Mouse (Mus musculus): ENCODE results near the gene Adh6a. TPM values are rescaled to one million over a fixed set of nuclear protein-coding genes. Genes with fewer than 3 reads are reported as not detected.
"Not testable (repeated sequence)": the region's sequence is repeated elsewhere in the genome, so short reads cannot be mapped to it uniquely, and the experiment has no call there.

Adh6a gene
- total RNA-seq, 2 experiments from 2014 or later, result not detected

DNA sequence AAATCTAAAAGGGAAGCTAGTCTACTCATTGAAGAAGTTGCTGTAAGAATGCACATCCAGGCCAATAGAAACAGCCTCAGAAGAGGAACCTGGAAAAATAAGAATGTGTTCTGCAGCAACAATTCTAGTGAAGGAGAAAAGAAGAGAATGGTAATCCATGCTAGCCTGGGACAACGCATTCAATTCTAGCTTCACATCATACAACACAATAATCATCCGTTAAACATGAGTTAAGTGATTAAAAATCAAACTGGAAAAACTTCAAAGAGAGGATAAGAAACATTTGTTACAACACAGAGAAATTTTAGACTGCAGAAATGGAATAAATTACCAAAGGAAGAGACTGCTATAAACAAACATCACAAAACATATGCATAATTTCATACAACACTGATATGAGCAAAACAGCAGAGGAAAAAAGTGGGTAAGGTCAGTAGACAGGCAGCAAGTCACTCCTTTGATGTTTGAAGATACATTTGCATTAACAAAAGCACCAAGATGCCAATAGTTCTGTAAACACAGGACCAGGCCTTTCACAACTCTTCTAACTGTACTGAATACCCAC, 3.9 kb downstream of the Adh6a start:
- ATAC-seq (replicated peaks; ENCODE audit: poor library complexity, severe bottlenecking), result no peak

DNA sequence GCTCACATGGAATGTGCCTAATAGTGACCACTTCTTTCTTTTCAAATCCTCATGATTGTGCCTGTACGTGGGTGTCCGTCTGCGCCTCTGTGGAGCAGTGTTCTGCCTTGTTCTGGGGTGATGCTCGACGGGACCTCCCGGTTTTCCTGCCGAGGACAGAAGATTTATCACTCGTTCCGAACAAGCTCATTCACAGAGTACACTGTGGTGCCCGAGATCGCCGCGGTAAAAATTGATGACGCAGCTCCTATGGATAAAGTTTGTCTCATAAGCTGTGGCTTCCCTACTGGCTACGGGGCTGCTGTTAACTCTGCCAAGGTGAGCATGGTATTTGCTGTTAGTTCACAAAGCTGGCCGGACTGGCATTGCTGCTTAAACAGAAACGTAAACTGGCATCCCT, 11.9 kb downstream of the Adh6a start:
- no peak for ATAC-seq (replicated peaks; ENCODE audit: poor library complexity, severe bottlenecking)

DNA sequence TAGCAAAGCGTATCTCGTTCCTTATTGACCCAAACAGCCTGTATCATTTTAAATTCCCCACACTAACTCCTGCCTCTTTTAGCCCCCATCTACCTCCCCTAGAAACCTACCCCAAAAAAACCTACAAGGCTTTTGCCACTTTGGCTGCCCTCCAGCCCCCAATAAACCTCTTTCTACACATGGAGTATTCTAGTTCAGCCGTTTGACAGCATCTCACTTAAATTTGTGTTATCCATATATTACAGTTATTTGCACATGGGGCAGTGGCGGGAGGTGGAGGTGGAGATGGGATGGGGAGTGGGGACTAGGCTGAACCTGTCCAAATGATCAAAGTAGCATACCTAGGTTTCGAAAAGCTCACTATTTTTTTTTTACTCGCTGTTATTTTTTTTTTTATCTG, 12.4 kb downstream of the Adh6a start:
- ATAC-seq (replicated peaks; ENCODE audit: poor library complexity, severe bottlenecking), result no peak

DNA sequence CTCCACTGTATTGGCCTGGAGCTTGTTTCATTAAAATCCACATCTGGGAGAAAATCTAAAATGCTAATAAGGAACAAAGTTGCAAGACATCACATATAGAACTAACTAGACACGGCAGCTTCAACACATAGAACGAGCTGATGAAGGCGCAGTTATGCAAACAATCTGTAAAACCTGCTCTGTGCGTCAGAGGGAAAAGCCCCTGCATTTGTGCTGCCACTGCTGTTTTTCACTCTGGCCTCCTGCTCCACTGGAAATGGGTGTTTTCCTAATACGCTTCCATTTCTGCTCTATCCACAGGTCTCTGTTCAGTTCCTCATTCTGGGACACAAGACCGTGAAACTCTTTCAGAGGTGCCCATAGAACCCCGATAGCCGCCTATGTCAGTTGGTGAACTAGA, 20.8 kb downstream of the Adh6a start:
- ATAC-seq (replicated peaks; ENCODE audit: poor library complexity, severe bottlenecking), result no peak

DNA sequence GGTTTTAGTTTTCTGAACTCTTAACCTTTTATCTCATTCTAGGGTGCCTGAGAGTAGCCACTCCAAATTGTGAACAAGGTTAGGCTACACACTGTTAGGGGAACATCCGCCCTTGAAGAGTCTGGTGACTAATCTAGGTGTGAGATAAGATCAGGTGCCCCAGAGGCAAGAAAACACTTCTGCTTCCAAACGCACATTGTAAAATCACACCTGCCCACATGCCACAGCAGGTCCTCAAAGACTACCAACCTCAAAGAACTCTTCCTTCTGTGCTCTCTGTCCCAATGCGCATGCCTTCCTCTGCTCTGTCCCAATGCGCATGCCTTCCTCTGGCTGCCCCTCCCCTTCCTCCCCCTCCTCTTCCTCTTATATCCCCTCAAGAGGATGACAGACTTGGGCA, 21.2 kb downstream of the Adh6a start:
- ATAC-seq (replicated peaks; ENCODE audit: poor library complexity, severe bottlenecking), result peak; percentile 35; the same call in 1 of the 2 replicates

DNA sequence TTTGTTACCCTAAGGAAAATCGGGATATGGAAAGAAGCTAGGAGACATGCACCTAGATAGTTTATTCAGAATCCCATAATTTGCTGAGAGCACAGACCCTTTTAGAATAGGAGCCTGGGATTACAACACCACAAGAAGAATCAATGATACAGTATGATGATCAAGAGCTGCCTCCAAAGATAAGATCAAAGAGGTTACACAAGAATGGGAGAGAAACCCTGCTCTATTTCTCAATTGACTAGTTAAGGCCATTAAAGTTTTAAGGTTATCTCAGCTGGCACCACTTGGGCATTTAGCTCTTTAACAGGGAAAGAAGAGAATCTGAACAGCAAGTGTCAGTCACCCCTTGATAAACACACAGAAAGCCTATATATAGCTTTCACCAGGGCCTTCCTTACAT, 22.5 kb downstream of the Adh6a start:
- ATAC-seq (replicated peaks; ENCODE audit: poor library complexity, severe bottlenecking), result no peak

DNA sequence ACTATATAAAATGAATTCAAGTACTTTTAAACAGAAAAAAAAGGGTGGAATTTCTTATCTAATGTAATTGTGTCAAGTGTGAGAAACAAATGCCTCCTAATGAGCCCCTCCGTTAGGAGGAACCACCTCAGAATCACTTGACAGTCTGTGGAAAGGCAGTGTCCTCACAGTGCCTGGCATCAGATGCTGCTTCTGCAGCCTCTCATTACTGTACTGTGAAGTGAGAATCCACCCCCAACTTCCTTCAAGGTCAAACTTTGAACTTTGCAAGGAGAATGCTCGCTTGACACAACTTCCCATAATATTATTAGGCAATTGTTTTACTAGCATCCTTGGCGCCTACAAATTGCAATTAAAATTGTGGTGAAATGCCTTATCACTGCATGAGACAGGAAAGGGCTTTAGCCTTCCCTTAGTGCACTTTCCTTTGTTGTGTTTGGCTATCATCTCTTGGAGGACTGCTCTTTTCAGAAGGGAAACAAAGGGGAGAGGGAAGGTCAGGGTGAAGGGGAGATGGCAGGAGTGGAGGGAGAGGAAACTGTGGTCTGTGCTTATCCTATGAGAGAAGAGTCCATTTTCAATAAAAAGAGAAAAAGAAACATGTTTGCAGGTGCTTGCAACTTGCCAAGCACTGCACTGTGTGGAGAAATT, 23.1 kb downstream of the Adh6a start:
- ATAC-seq (replicated peaks; ENCODE audit: poor library complexity, severe bottlenecking), result peak; percentile 48

DNA sequence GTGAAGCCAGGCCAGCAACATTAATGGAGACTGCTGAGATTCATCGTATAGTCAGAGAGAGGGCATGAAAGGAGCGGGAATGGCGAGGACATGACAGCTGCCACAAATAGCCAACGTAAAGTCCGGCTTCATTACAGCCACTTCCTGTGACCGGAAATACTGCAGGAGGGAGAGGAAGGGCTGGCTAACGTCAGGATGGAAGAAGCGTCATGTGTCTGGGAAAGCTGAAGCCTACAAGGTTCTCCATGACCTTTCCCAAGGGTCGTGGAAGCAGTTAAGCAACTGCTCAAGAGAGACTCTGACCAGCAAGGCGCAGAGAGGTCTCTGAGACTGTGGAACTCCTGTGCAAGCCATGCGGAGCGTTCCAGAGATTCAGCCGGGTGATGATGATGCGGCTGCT, 28.4 kb downstream of the Adh6a start, which contains the start of gene Adh6b:
Adh6b (plus strand) TSS at position 305 of the 400 bp plus-strand sequence.
- ATAC-seq (replicated peaks; ENCODE audit: poor library complexity, severe bottlenecking), result no peak

DNA sequence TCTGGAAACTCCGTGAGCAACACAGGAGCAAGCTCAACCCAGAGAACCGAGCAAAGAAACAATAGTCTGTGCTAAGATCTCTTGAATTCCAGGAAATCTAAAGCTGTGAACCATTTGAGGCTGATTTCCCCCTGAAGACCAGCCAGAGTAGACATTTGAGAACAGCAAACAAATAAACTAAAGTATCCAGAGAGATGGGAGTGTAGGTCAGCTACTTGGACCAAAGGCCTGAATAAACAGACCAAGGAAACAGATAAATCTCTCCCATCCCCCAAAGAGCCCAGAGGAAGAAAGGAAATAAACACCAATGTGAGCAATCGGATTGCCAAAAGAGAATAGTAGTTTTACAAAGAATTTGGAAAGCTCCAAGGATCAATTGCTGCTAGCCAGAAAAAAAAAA, 34.0 kb downstream of the Adh6a start:
- ATAC-seq (replicated peaks; ENCODE audit: poor library complexity, severe bottlenecking), result no peak

DNA sequence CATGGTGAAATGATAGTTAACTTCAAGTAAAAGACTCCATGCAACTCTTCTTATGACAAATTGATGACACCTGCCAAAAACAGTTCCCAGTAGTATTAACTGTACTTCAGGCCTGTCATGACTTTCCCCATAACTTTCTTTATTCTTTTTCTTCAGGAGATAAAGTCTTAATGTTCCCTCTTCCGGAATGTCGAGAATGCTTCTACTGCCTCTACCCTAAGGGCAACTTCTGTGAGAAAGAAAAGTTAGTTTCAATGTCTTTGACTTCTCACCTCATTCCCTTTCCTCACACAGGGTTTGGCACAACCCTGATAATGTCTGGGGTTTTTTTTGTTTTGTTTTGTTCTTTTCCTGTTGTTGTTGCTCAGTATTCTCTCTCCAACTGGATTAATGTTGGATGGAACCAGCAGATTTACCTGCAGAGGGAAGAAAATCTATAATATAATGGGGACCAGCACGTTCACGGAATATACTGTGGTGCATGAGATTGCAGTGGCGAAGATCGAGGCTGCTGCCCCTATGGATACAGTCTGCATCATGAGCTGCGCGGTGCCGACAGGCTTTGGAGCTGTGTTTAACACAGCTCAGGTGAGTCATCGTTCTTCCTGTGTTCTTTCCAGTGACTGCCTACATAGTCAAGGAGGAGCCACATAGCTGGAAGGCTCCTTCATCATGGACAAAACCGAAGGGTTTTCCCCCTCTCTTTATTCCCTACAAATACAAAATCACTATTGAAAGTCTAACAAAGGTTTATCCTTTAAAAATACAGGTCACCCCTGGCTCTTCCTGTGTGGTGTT, 39.1 kb downstream of the Adh6a start:
- no peak for ATAC-seq (replicated peaks; ENCODE audit: poor library complexity, severe bottlenecking)

DNA sequence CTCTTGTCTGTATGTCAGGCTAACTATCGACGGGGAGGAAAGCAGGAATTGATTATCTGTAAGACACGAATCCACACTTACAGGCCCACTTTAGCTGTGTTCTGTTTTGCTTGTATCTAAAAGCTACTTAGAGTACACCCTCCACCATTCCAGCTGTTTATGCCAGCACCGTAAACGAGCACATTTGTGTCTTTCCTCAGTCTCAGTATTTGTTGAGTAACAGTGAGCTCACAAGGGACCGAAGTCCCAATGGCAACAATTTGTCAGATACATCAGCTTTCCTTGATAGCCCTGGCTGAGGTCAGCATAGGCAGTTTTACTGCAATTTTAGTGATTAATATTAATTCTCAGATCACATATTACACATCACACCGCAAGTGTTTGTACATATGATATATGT, 45.8 kb downstream of the Adh6a start:
- no peak for ATAC-seq (replicated peaks; ENCODE audit: poor library complexity, severe bottlenecking)

DNA sequence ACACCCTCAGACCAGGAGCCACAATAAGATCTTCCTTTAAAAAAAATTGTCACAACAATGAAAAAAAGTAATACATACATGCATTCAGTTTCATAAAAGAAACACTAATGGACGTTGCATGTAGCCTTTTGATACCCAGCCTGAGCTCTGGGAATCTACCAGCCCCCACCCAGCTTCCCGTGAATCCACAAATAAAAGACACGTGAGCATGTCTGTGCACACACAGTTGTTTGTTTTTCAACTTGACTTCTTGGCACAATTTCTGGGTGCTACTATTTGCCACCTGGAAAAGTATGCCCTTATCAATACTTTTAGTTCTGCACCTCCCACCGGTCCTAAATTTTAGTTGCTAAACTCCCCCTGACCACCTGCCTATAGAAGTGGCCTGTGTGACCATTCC, 47.6 kb downstream of the Adh6a start:
- no peak for ATAC-seq (replicated peaks; ENCODE audit: poor library complexity, severe bottlenecking)

DNA sequence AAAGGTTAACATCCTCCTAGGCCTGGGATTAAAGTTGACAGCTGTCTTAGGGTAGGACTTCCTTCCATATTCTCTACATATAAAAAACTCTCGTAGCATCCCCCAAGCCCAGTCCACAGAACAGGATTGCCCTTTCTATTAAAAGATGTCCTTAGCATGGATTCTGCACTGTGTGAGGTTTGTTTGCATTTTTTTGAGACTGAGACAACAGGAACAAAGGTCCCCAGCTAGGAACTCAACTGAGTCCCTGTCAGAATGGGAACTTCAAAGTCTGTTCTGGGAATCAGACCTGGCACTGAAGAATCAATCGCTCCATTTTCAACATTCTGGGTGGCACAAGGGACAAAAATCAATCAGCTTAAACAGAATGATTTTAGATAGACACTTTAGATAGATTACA, 49.8 kb downstream of the Adh6a start:
- ATAC-seq (replicated peaks; ENCODE audit: poor library complexity, severe bottlenecking), result no peak

DNA sequence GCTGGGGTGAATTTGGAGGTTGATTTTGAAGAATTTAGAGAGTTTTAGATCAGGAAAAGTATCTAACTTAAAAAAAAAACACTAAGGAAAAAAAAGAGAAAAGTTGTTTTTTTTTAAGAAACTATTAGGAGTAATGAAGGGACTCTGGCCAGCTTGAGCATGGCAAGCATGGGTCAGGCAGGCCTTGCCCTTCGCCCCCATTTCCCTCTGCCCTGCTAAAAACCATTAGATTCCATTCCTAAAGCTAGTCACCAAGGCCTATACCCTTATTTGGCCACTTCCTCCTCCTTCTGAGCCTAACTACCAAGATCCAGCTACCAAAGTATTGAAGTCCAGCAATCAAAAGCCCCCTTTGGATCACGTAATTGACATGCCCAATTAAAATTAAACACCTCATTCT, 53.1 kb downstream of the Adh6a start:
- ATAC-seq (replicated peaks; ENCODE audit: poor library complexity, severe bottlenecking), result no peak

DNA sequence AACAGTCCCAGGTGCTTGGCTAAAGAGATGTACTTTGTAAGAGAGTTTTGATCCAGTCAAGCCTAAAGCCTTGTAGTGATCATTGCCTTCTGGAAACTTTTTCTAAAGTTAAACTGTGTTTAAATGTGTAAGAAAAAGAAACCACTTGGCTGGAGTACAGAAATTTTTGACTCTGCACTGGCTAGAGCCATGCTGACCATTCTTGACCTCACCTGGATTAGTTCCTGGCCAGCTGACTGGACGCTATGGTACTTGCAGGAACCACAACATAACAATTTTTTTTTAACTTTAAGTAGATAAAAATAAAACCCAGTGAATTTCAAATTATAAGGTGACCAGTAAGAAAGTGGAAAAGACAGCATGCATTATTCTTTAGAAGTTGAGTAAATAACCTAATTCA, 56.5 kb downstream of the Adh6a start:
- no peak for ATAC-seq (replicated peaks; ENCODE audit: poor library complexity, severe bottlenecking)

DNA sequence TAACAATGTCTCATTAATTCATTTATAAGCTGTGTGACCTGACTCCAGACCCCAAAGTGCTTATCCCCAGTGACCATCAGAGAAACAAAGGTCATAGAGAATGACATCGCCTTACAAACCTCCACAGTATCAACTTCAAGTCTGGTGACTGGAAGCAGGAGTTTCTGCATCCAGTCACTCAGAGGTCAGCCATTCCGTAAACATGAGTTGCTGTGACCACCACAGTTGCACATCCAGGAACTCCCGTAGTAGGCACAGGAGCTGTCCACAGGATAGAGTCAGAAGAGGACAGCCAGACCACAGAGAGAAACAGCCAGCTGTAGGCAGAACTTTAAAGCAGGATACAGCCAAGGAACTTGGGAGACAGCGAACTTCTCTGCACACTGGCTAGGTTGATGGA, 57.2 kb downstream of the Adh6a start:
- ATAC-seq (replicated peaks; ENCODE audit: poor library complexity, severe bottlenecking), result not testable (repeated sequence)

DNA sequence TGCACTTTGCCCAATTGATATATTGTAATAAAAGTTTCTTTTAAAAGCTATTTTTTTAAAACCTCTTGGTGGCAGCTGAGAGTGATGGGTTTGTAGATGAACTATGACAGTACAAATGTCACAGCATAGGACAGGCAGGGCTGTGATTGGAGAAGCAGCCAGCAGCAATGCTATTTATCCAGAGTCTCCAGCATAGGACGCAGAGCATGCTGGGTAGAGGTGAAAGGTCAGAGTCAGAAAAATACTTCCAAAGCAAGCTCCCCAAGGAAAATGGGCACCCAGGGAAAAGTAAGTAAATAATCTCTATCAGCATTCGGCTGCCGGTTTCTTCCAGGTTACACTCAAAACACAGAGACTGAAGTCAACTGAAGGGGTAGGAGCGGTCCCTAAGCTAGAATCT, 60.8 kb downstream of the Adh6a start:
- ATAC-seq (replicated peaks; ENCODE audit: poor library complexity, severe bottlenecking), result no peak

DNA sequence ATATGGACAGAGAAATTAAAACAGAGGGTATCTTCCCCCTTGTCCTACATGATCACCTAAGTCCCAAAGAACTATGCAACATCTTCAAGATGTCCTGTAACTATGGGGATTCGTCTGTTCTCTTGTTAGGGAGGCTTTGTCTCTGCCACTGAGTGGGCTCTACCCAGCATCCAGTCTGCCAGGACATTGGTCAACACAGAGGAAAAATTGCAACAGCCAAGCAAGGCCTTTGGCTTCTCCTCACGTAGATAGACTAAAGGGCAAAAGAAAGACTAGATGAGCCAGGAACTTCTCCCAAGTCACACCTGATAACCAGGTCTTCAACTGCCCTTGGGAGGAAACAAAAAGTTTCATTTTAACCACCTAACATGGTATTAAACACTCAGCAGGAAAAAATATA, 62.1 kb downstream of the Adh6a start:
- ATAC-seq (replicated peaks; ENCODE audit: poor library complexity, severe bottlenecking), result no peak

Measured in granulocyte monocyte progenitor cell, adult 5-6 weeks (primary cell).